Mouse (Mus musculus) midbrain, embryonic 13.5 days (tissue): ENCODE measurements at regions not wholly inside any gene's neighbourhood (a gene's known extent, or its start where the extent isn't known, plus 50 kb on each side); places are given as distances from the start of the nearest gene placed in this dataset.
A peak's percentile ranks its signal among the peaks of the same experiment; 100 is the strongest.

ENCODE experiments used
- ATAC-seq: fragments of 200-750 bp; cut with Nextera tagmentation; 2 replicates; pipeline ENCODE4 v1.8.0; 2017; ENCODE audit warnings: mild to moderate bottlenecking, moderate TSS enrichment, moderate library complexity
- H3K27ac ChIP-seq: fragments of 300-500 bp; sonication (generic); 2 replicates; pipeline ENCODE4 v1.5.1; 2015; ENCODE audit warnings: inconsistent platforms, mild to moderate bottlenecking, moderate library complexity
- H3K27me3 ChIP-seq: fragments of 300-500 bp; sonication (generic); 2 replicates; pipeline ENCODE4 v1.6.1; 2015; ENCODE audit warnings: mild to moderate bottlenecking, inconsistent platforms
- H3K36me3 ChIP-seq: fragments of 300-500 bp; sonication (generic); 2 replicates; pipeline ENCODE4 v1.6.1; 2015; ENCODE audit warnings: mild to moderate bottlenecking, inconsistent platforms
- H3K4me1 ChIP-seq: fragments of 300-500 bp; sonication (generic); replicated peaks from 2 replicates; pipeline ENCODE4 v1.6.1; 2015; ENCODE audit warnings: inconsistent platforms
- H3K4me2 ChIP-seq: fragments of 300-500 bp; sonication (generic); replicated peaks from 2 replicates; pipeline ENCODE4 v1.6.1; 2015; ENCODE audit warnings: moderate library complexity, mild to moderate bottlenecking, inconsistent platforms
- H3K4me3 ChIP-seq: fragments of 300-500 bp; sonication (generic); replicated peaks from 2 replicates; pipeline ENCODE4 v1.5.1; 2015; ENCODE audit warnings: mild to moderate bottlenecking, inconsistent platforms
- H3K9ac ChIP-seq: fragments of 300-500 bp; sonication (generic); replicated peaks from 2 replicates; pipeline ENCODE4 v1.6.1; 2015; ENCODE audit warnings: mild to moderate bottlenecking, inconsistent platforms
- H3K9me3 ChIP-seq: fragments of 300-500 bp; sonication (generic); 2 replicates; pipeline ENCODE4 v1.6.1; 2016; ENCODE audit warnings: mild to moderate bottlenecking, inconsistent platforms
- WGBS: fragments of 180-500 bp; shearing (Covaris S2); methylation state at CpG from one replicate; pipeline ENCODE4 v1.1.7; 2015; 5-methylcytosine and 5-hydroxymethylcytosine counted together

DNA sequence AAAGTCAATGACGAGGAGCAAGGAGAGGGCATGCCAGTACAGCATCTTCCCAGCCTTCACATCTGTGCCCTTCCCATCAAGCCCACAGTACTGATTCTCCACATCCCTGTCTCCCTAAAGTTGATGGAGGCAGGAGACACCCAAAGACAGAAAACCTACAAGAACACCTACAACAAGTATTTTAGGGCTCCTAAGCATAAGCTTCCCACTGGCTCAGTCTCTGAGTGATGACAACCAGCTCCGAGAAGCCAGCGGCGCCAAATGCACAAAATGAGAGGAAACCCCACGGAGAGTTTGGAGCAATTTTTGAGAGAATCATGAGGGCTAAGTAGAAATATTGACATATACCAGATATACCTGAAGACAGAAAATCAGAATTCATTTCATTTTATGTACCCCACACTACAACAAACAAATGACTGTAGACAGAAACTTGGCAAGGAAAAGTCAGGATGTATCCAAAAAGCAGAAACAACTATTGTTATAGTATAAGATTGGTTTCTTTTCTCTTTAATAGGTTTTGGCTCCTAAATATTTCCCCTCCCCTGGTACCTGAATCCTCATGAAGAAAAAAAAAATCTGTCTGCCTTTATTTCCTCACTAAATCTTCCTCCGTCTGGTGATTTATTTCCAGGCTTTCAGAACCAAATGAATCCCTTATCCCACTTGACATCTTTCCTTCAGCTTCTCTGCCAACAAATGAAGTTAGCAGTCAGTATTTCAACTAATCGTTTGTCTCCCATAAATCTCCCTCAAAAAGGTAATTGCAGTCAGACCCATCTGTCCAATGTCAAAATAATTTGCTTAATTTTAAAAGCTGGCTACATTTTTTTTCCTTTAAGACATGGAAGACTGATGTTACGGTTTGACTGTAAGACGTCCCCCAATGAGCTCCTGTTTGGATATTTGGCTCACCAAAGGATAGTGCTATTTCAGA lies 102.0 kb downstream of the Actbl2 start:
- Histone ChIP-seq H3K9me3 (no peaks in the 10 kb centered on the region), H3K27ac (no peak overlapping the region), H3K4me3 (no peak overlapping the region), H3K27me3 (no peaks in the 10 kb centered on the region), H3K36me3 (no peaks in the 10 kb centered on the region), H3K9ac (no peak overlapping the region), H3K4me2 (no peak overlapping the region), H3K4me1 (no peaks in the 10 kb centered on the region)
- no peak for ATAC-seq
- WGBS: 88% methylated on average over 9 of the region's 9 CpGs

DNA sequence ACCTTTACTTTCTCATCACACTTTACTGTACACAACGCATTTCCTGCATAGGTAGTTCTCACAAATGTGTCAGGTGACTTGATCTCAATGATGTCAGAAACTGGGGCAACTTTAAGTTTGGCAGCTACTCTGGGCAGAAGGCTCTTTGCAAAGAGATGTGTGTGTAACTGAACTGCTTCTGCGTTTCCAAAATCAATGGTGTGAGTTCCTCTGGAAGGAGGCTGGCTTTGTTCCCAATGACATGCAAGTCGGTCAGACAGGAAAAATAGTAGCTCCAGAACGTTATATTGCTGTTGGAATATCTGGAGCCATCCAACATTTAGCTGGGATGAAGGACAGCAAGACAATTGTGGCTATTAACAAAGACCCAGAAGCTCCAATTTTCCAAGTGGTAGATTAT lies 106.6 kb downstream of the Actbl2 start:
- H3K27me3 ChIP-seq: no peaks in the 10 kb centered on the region

DNA sequence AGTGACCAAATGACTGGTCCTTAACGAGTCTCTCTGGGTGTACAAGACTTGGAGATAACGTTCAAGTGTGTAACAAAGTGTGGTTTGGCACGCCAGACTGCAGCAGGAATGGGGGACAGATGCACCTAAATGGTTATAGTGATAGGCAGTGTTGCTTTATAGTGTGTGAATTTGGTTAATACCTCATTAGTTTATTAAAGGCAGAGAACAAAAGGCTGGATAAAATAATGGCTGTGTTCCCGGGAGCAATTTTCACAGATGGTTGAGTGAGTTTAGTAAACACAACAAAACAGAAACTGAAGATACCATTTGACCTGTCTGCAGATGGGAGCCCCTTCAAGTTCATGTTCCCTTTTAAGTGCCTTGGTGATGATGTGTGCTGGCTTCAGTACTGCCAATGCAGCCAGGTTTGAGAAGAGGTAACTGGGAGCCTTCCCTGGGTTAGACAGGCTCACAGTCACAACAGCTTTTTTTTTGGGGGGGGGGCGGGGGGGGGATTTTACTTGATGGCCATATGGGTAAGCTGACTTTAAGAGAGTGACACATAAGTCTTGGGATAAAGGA lies 108.4 kb downstream of the Actbl2 start:
- no peak for ATAC-seq
- Histone ChIP-seq H3K4me1 (peaks cover 6% of the 10 kb centered on the region), H3K9me3 (no peaks in the 10 kb centered on the region), H3K36me3 (no peaks in the 10 kb centered on the region), H3K4me2 (no peak overlapping the region), H3K9ac (no peak overlapping the region), H3K27me3 (no peaks in the 10 kb centered on the region), H3K27ac (no peak overlapping the region), H3K4me3 (no peak overlapping the region)
- 43% methylated on average over 5 of the region's 5 CpGs for WGBS

More for the DNA sequence above, 106.6 kb downstream of the Actbl2 start:
- H3K4me3 ChIP-seq: no peak overlapping the region
- H3K9ac ChIP-seq: no peak overlapping the region
- no peak overlapping the region for H3K4me2 ChIP-seq
- H3K36me3 ChIP-seq: no peaks in the 10 kb centered on the region
- 88% methylated on average over 4 of the region's 4 CpGs for WGBS
- H3K27ac ChIP-seq: no peak overlapping the region
- no peak for ATAC-seq
- no peaks in the 10 kb centered on the region for H3K9me3 ChIP-seq
- no peaks in the 10 kb centered on the region for H3K4me1 ChIP-seq

DNA sequence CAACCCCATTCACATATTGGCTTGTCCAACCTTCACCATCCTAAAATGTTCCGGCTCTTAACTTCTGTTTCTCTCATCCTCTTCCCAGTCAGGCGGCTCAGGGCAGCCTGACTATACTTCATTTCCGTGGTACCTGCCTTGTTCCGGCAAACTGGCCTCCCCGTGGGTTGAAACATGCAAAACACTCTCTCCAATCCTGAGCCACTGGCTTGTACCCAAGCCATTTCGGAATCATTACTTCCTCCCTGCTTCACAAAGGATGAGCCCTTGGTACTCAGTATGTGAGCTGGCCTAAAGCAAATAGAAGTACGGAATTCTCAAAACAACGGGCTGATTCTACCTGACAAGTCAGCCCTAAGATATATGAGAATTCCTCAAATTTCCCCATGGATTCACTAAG lies 112.1 kb downstream of the Actbl2 start:
- no peak overlapping the region for H3K4me3 ChIP-seq
- H3K4me2 ChIP-seq: no peak overlapping the region
- ATAC-seq: no peak
- no peak overlapping the region for H3K9ac ChIP-seq
- peaks cover 6% of the 10 kb centered on the region for H3K4me1 ChIP-seq
- no peaks in the 10 kb centered on the region for H3K27me3 ChIP-seq
- 0 out of 2 replicates have a peak overlapping the region, but pooled peaks have one; percentile 25 for H3K27ac ChIP-seq
- H3K36me3 ChIP-seq: no peaks in the 10 kb centered on the region
- 87% methylated on average over 8 of the region's 8 CpGs for WGBS
- no peaks in the 10 kb centered on the region for H3K9me3 ChIP-seq

DNA sequence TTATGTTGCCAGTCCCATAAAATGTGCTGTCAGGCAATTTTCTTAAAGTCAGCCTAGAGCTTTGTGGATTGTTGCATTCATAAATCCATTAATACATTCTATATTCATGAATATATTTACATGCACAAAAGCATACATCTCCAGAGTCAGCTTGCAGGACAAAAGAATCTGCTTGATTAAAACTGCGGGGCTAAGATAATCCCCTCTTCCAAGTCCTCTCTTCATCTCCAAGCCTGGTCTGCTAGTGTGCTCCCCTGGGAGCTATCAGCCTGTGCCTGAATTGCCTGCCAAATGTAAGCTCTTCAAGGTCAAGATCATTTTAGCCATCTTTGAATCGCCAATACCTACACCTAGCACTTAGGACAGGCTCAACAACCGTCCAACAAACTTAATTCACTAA lies 112.8 kb downstream of the Actbl2 start:
- Histone ChIP-seq H3K36me3 (no peaks in the 10 kb centered on the region), H3K4me2 (no peak overlapping the region), H3K27me3 (no peaks in the 10 kb centered on the region), H3K9me3 (no peaks in the 10 kb centered on the region), H3K4me3 (no peak overlapping the region), H3K4me1 (peaks cover 6% of the 10 kb centered on the region), H3K9ac (no peak overlapping the region), H3K27ac (peak overlapping the region; percentile 26; the same call in 1 of the 2 replicates)
- 21% methylated on average over 3 of the region's 3 CpGs for WGBS
- peak; percentile 77; the same call in 1 of the 2 replicates for ATAC-seq

DNA sequence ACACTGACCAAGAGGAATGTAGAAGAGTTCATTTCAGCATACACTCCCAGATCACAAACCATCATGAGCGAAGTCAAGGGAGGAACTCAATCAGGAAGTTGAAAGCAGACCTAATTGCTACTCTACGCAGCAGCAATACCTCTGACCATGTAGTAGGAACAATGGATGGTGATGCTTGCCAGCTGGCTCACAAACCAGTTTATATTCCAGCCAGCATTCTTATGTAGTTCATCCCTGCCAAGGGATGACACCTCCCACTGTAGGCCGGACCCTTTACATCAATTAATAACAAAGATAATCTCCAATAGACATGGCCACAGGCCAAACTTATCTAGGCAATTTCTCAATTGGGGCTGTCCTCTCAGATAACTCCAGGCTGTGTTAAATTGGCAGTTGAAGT lies 115.1 kb downstream of the Actbl2 start:
- H3K4me2 ChIP-seq: no peak overlapping the region
- H3K27me3 ChIP-seq: no peaks in the 10 kb centered on the region
- no peak for ATAC-seq
- no peaks in the 10 kb centered on the region for H3K9me3 ChIP-seq
- 81% methylated on average over 3 of the region's 3 CpGs for WGBS
- H3K4me3 ChIP-seq: no peak overlapping the region
- H3K36me3 ChIP-seq: no peaks in the 10 kb centered on the region
- H3K9ac ChIP-seq: no peak overlapping the region
- H3K4me1 ChIP-seq: peaks cover 6% of the 10 kb centered on the region
- H3K27ac ChIP-seq: no peak overlapping the region

DNA sequence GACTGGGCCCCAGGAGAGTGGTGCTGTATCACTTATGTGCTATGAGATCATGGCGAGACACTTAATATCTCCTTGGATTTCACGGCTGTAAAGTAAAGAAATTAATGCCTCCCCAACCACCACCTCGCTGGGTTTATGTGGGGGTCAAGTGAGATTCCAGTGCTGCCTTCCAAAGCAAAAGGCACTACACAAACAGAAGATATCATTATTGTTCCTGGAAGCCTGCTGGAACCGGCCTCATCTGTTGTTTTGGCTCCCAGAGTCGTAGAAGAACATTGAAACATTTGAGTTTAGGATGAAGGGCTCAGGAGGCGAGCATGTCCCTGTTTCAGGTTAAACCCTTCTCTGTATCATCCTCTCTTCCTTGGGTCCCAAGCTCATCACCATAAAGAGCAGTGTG lies 116.6 kb downstream of the Gpbp1 start:
- H3K27ac ChIP-seq: no peak overlapping the region
- H3K4me1 ChIP-seq: no peaks in the 10 kb centered on the region
- H3K36me3 ChIP-seq: no peaks in the 10 kb centered on the region
- WGBS: 72% methylated on average over 6 of the region's 6 CpGs
- H3K4me3 ChIP-seq: no peak overlapping the region
- no peak overlapping the region for H3K4me2 ChIP-seq
- H3K9me3 ChIP-seq: no peaks in the 10 kb centered on the region
- H3K9ac ChIP-seq: no peak overlapping the region
- no peaks in the 10 kb centered on the region for H3K27me3 ChIP-seq
- no peak for ATAC-seq

DNA sequence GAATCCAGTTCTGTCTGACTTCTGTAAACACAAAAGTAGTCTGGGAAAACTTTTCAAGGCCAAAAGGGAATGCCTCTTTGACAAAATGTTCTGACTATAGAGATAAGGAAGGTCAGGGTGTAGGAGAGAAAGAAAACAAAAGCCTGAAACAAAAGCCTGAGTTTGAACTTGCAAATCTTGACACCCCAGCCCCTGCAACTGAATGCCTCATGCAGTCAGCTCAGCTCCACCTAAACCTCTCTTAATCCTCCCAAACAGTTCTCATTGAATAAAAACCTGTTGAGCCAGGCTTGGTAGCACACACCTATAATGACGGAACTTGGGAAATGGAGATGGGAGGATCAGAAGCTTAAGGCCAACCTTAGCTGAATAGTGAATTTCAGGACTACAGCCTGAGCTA lies 116.1 kb downstream of the Gpbp1 start:
- H3K4me2 ChIP-seq: no peak overlapping the region
- no peak overlapping the region for H3K27ac ChIP-seq
- H3K4me3 ChIP-seq: no peak overlapping the region
- no peaks in the 10 kb centered on the region for H3K9me3 ChIP-seq
- no peak for ATAC-seq
- 29% methylated on average over 1 of the region's 1 CpGs for WGBS
- H3K4me1 ChIP-seq: no peaks in the 10 kb centered on the region
- H3K27me3 ChIP-seq: no peaks in the 10 kb centered on the region
- H3K36me3 ChIP-seq: no peaks in the 10 kb centered on the region
- H3K9ac ChIP-seq: no peak overlapping the region
